Mouse (Mus musculus) inflammation-experienced regulatory T-cells, adult 6 months (primary cell): ENCODE data around the gene Grem1. TPM values are rescaled to one million over a fixed set of nuclear protein-coding genes. Genes with fewer than 3 reads are reported as not detected.

ENCODE experiments used
- ATAC-seq: one replicate; pipeline ENCODE4 v1.8.0; 2017
- polyA plus RNA-seq, 3 experiments: library from polyadenylated mRNA; unstranded; fragments of 100-300 nt; shearing (Covaris generic); gene quantifications; one replicate each; pipeline ENCODE4 v1.2.1; 2017

The Grem1 gene
- polyA plus RNA-seq, result not detected

- no peak for ATAC-seq
These were observed at the start of gene Grem1 for GRCm38 (mm10) chr2:113758311-113759161. Gene Grem1 (minus strand): TSS chr2:113758646.

- no peak for ATAC-seq
These were observed 49.2 kb upstream of the Grem1 start for GRCm38 (mm10) chr2:113807640-113808039.

- no peak for ATAC-seq
These were observed 48.6 kb upstream of the Grem1 start for GRCm38 (mm10) chr2:113806851-113807577.

GRCm38 (mm10) chr2:113805765-113806164 is 47.3 kb upstream of the Grem1 start:
- no peak for ATAC-seq

GRCm38 (mm10) chr2:113803753-113804152 is 45.3 kb upstream of the Grem1 start:
- ATAC-seq, result no peak

GRCm38 (mm10) chr2:113800846-113801245 is 42.4 kb upstream of the Grem1 start:
- no peak for ATAC-seq

- no peak for ATAC-seq
These were observed 40.2 kb upstream of the Grem1 start for GRCm38 (mm10) chr2:113798605-113799004.

- no peak for ATAC-seq
These were observed 36.7 kb upstream of the Grem1 start for GRCm38 (mm10) chr2:113795186-113795585.

GRCm38 (mm10) chr2:113793521-113793920 is 35.1 kb upstream of the Grem1 start:
- ATAC-seq, result no peak

- ATAC-seq, result no peak
These were observed 30.5 kb upstream of the Grem1 start for GRCm38 (mm10) chr2:113788821-113789387.

- ATAC-seq, result no peak
These were observed 29.4 kb upstream of the Grem1 start for GRCm38 (mm10) chr2:113787882-113788281.

- ATAC-seq, result no peak
These were observed 26.4 kb upstream of the Grem1 start for GRCm38 (mm10) chr2:113784851-113785250.

GRCm38 (mm10) chr2:113781521-113781920 is 23.1 kb upstream of the Grem1 start:
- no peak for ATAC-seq

- ATAC-seq, result no peak
These were observed 22.7 kb upstream of the Grem1 start for GRCm38 (mm10) chr2:113781107-113781506.

GRCm38 (mm10) chr2:113779336-113779735 is 20.9 kb upstream of the Grem1 start:
- no peak for ATAC-seq

GRCm38 (mm10) chr2:113778036-113778435 is 19.6 kb upstream of the Grem1 start:
- no peak for ATAC-seq

GRCm38 (mm10) chr2:113776297-113776696 is 17.9 kb upstream of the Grem1 start:
- no peak for ATAC-seq

GRCm38 (mm10) chr2:113774150-113774805 is 15.8 kb upstream of the Grem1 start:
- ATAC-seq, result no peak

GRCm38 (mm10) chr2:113768541-113769303 is 10.3 kb upstream of the Grem1 start:
- ATAC-seq, result no peak

- no peak for ATAC-seq
These were observed 7.4 kb upstream of the Grem1 start for GRCm38 (mm10) chr2:113765885-113766284.

- no peak for ATAC-seq
These were observed 6.5 kb upstream of the Grem1 start for GRCm38 (mm10) chr2:113764968-113765367.
